Mouse (Mus musculus) stomach, embryonic 14.5 days (tissue): Measurements from ENCODE around the gene M1ap. TPM values are rescaled to one million over a fixed set of nuclear protein-coding genes. Genes with fewer than 3 reads are reported as not detected.

ENCODE experiments used
- ATAC-seq: fragments of 200-750 bp; cut with Nextera tagmentation; 2 replicates; pipeline ENCODE4 v1.8.0; 2017; ENCODE audit warnings: low read depth, moderate TSS enrichment; ENCODE audit not compliant: insufficient number of reproducible peaks, insufficient read depth, low FRiP score
- H3K27ac ChIP-seq: fragments of 300-500 bp; sonication (generic); 2 replicates; pipeline ENCODE4 v1.5.1; 2014; ENCODE audit warnings: mild to moderate bottlenecking, low read length, moderate library complexity, mixed read lengths
- H3K27me3 ChIP-seq: fragments of 300-500 bp; sonication (generic); 2 replicates; pipeline ENCODE4 v1.6.1; 2014; ENCODE audit warnings: low read length, control low read depth, mixed read lengths; ENCODE audit not compliant: control insufficient read depth, insufficient read depth
- H3K36me3 ChIP-seq: fragments of 300-500 bp; sonication (generic); 2 replicates; pipeline ENCODE4 v1.6.1; 2014; ENCODE audit warnings: mild to moderate bottlenecking, control low read depth, low read length, moderate library complexity, mixed read lengths; ENCODE audit not compliant: control insufficient read depth, insufficient read depth
- H3K4me1 ChIP-seq: fragments of 300-500 bp; sonication (generic); 2 replicates; pipeline ENCODE4 v1.6.1; 2014; ENCODE audit warnings: low read length, control low read depth, mixed read lengths; ENCODE audit not compliant: control insufficient read depth, insufficient read depth
- H3K4me2 ChIP-seq: fragments of 300-500 bp; sonication (generic); replicated peaks from 2 replicates; pipeline ENCODE4 v1.6.1; 2014; ENCODE audit warnings: low read depth, low read length, control low read depth
- H3K4me3 ChIP-seq: fragments of 300-500 bp; sonication (generic); 2 replicates; pipeline ENCODE4 v1.5.1; 2014; ENCODE audit warnings: low read depth, low read length, control low read depth
- H3K9ac ChIP-seq: fragments of 300-500 bp; sonication (generic); replicated peaks from 2 replicates; pipeline ENCODE4 v1.6.1; 2014; ENCODE audit warnings: low read depth, mild to moderate bottlenecking, control low read depth, low read length, moderate library complexity, mixed read lengths
- H3K9me3 ChIP-seq: fragments of 300-500 bp; sonication (generic); 2 replicates; pipeline ENCODE4 v1.6.1; 2016; ENCODE audit warnings: low read depth, low read length, control low read depth; ENCODE audit not compliant: control insufficient read depth
- WGBS: fragments of 180-500 bp; shearing (Covaris S2); extraction: QIAGEN DNeasy Blood & Tissue Kit; methylation state at CpG from one replicate; pipeline ENCODE4 v1.1.7; 2014; 5-methylcytosine and 5-hydroxymethylcytosine counted together
- polyA plus RNA-seq: library from polyadenylated mRNA; unstranded; fragments of >200 nt; fragmentation: Nextera tagmentation; extraction: Ambion mirVana; gene quantifications from 2 replicates; pipeline ENCODE4 v1.2.1, GENCODE M21; 2014

M1ap gene
- polyA plus RNA-seq, 1 experiment from 2014 or later, result 0.35 TPM

DNA sequence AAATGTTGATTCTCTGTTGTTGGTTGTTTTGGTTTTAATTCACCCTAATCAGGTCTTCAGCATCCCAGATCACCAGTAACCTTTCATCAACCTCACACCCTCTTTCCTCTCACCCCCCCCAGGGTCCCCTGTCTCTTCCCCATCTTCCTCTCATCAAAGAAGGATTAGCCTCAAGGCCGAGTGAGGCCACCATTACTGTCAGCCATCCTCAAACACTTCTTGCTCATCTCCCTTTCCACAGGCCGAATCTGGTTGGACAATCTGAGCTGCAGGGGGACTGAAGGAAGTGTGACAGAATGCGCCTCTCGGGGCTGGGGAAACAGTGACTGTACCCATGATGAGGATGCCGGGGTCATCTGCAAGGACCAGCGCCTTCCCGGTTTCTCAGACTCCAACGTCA, 90.5 kb downstream of the M1ap start:
- Histone ChIP-seq H3K4me2 (no peak overlapping the region), H3K27me3 (no peaks in the 10 kb centered on the region), H3K4me3 (no peak overlapping the region), H3K36me3 (no peaks in the 10 kb centered on the region), H3K27ac (no peak overlapping the region), H3K4me1 (peaks cover 17% of the 10 kb centered on the region; the same call in 1 of the 2 replicates), H3K9me3 (no peaks in the 10 kb centered on the region), H3K9ac (no peak overlapping the region)
- 80% methylated on average over 8 of the region's 8 CpGs for WGBS
- no peak for ATAC-seq

DNA sequence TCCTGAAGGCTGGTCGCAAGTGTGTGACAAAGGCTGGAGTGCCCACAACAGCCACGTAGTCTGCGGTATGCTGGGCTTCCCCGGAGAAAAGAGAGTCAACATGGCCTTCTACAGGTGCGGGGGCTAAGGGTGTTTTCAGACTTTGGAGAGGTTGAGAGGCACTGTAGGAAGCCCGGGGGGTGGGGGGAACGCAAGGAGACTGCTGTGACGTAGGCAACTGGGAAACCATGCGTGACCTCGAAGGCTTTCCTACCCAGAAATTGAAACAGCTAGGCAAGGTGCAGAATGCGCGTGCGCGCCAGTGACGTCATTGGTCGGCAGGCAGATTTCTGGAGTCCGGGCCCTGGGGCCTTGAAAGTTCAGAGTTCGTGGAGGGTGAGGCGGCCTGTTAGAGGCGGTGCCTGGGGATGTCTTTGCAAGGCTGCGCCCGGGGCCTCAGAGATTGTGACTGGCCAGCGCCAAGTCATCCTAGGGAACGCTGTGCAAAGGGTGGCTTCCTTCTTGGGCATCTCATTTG, 91.9 kb downstream of the M1ap start:
- Histone ChIP-seq H3K4me2 (peak overlapping the region; percentile 45), H3K27me3 (no peaks in the 10 kb centered on the region), H3K9me3 (no peaks in the 10 kb centered on the region), H3K9ac (no peak overlapping the region), H3K4me3 (peak overlapping the region; percentile 5; the same call in 1 of the 2 replicates), H3K4me1 (peaks cover 17% of the 10 kb centered on the region; the same call in 1 of the 2 replicates), H3K27ac (no peak overlapping the region), H3K36me3 (no peaks in the 10 kb centered on the region)
- WGBS, result 15% methylated on average over 24 of the region's 24 CpGs
- ATAC-seq, result peak; percentile 73

DNA sequence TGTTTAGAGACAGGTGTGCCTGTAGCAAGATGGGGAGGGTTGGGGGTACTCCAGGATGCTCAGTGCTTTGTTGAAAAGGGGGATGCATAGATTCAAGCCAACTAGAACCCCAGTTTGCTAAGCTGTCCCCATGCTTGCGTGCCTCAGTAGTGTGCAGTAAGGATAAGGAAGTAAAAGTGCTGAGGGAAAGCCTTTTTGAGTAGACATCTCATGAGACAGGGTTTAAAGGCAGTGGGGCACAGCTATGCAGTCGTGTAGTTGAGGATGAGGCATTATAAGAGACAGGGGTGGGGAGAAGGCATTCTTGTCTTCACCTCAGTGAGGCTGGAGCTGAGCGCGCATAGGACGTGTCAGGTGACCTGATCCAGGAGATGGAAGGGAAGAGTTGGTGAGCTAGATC, 93.9 kb downstream of the M1ap start:
- 78% methylated on average over 5 of the region's 5 CpGs for WGBS
- no peak overlapping the region for H3K27ac ChIP-seq

DNA sequence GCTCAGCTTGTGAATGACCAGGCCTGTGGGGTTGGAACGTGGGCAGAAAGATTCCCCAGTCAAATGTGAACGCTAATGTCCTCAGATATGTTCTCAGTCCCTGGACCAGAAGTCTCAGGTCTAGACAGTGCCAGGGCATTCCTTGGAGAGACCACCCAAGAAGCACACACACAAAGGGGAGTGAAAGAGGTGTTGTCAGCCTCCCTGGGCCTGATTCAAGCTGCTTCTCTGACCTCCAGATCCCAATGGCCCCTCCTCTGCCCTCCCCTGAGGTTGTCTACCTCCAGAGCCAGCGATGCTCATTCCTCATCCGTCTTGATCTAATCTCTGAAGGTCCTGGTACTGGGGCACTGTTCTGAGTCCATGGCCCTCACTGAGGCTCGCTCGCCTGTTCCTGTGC, 96.9 kb downstream of the M1ap start:
- Histone ChIP-seq H3K27ac (no peak overlapping the region), H3K9me3 (no peaks in the 10 kb centered on the region), H3K4me1 (0 out of 2 replicates have a peak, but pooled peaks cover 4% of the 10 kb centered on the region), H3K4me2 (no peak overlapping the region), H3K27me3 (no peaks in the 10 kb centered on the region), H3K36me3 (no peaks in the 10 kb centered on the region), H3K4me3 (no peak overlapping the region), H3K9ac (no peak overlapping the region)
- 53% methylated on average over 6 of the region's 6 CpGs for WGBS
- no peak for ATAC-seq

More for the DNA sequence above, 93.9 kb downstream of the M1ap start:
- H3K9ac ChIP-seq, result no peak overlapping the region
- H3K27me3 ChIP-seq, result no peaks in the 10 kb centered on the region
- no peak for ATAC-seq
- no peaks in the 10 kb centered on the region for H3K9me3 ChIP-seq
- 0 out of 2 replicates have a peak, but pooled peaks cover 10% of the 10 kb centered on the region for H3K4me1 ChIP-seq
- H3K4me2 ChIP-seq, result no peak overlapping the region
- no peaks in the 10 kb centered on the region for H3K36me3 ChIP-seq
- no peak overlapping the region for H3K4me3 ChIP-seq

DNA sequence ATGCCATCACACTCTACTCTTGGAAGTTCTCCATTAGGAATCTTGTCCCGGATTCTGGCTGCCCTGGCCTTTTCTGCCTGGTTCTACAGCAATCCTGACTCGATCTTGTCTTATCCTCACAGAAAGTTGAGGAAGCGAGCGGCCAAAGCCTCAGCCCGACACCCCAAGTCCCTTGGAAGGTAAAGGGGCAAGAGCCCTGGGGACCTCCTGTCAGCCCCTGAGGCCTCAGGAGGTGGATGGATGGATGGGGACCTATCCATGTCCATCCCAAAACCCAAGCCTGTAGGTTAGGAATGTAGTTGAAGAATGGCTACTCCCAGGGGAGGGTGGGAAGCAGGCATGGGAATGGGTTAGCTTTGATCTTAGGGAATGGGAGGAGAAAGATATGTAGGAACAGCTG, 97.3 kb downstream of the M1ap start:
- Histone ChIP-seq H3K27me3 (no peaks in the 10 kb centered on the region), H3K36me3 (no peaks in the 10 kb centered on the region), H3K27ac (no peak overlapping the region), H3K4me1 (no peaks in the 10 kb centered on the region), H3K9me3 (no peaks in the 10 kb centered on the region), H3K9ac (no peak overlapping the region), H3K4me3 (no peak overlapping the region), H3K4me2 (no peak overlapping the region)
- 91% methylated on average over 5 of the region's 5 CpGs for WGBS
- ATAC-seq, result no peak

DNA sequence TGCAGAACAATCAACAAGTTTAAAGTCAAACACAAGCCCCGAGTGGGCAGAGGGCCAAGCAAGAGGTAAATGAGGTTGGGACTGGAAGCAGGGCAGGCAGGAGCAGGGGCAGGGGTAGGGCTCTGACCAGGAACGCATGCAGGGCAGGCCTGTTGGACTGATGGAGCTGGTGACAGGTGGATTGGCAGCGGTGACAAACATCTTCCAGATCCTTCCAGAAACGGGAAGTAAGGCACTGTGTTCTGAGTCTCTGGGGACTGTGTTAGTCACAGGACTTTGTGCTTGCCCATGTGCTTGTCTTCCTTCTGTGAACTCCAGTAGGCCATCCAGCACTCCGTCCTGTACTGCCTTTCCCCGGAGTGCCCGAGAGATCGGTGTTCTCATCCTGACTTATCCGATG, 98.0 kb downstream of the M1ap start:
- ATAC-seq, result no peak

DNA sequence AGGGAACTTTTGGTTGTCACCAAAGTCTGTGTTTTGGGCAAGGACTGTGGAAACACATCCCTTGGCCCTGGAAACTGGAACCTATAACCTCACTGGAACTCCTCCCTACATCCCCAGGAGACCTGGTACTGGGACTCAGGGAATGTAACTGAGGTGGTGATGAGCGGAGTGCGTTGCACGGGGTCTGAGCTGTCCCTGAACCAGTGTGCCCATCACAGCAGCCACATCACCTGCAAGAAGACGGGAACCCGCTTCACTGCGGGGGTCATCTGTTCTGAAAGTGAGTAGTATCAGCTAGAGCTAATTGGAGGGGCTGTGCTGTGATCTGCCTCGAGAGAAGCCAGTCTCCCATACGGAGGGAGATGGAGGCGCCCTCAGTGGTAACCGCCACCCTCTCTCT, 102.7 kb downstream of the M1ap start:
- no peaks in the 10 kb centered on the region for H3K9me3 ChIP-seq
- H3K4me2 ChIP-seq, result no peak overlapping the region
- H3K4me1 ChIP-seq, result peaks cover 10% of the 10 kb centered on the region
- H3K27me3 ChIP-seq, result no peaks in the 10 kb centered on the region
- H3K4me3 ChIP-seq, result no peak overlapping the region
- H3K9ac ChIP-seq, result no peak overlapping the region
- H3K36me3 ChIP-seq, result peaks cover 5% of the 10 kb centered on the region; the same call in 1 of the 2 replicates
- no peak overlapping the region for H3K27ac ChIP-seq
- 70% methylated on average over 10 of the region's 10 CpGs for WGBS
- no peak for ATAC-seq

More for the DNA sequence above, 98.0 kb downstream of the M1ap start:
- Histone ChIP-seq H3K4me1 (no peaks in the 10 kb centered on the region), H3K9me3 (no peaks in the 10 kb centered on the region), H3K36me3 (no peaks in the 10 kb centered on the region), H3K4me2 (no peak overlapping the region), H3K9ac (no peak overlapping the region), H3K4me3 (no peak overlapping the region), H3K27ac (no peak overlapping the region), H3K27me3 (no peaks in the 10 kb centered on the region)
- WGBS, result 78% methylated on average over 9 of the region's 9 CpGs

DNA sequence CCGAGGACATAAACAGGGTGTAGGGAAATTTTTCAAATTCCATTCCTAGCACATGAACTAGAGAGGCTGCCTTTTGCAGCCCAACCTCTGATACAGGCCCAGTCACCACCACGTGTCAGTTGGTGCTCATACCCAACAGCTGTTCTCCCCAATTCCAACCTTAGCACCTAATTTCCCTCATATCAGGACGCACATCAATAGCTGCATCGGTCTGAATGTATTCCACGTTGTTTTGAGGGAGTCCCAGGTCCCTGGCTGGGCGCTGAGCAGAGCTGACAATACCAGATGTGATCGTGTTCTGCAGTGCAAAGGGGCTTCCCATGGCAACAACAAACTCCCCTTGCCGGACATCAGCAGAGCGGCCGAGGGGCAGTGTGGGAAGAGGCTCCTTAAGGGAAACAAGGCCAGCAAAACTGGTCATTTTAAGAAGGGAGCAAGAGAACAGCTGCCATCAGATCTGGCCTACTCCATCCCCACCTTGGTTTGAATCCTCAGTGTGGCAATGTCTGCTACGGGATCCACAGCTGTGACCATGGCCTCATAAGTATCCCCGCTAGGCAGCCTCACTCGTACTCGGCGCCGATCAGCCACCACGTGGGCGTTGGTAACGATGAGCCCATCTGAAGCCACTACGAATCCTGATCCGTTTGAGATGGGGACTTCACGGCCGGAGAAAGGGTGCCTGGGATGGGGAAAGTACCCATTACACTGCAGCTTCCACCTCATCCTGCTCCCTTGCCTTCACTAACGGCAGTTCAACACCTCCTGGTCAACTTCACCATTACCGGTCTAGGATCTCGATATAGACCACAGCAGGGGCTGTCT, 106.6 kb downstream of the M1ap start:
- H3K4me2 ChIP-seq, result peak overlapping the region; percentile 94
- H3K27me3 ChIP-seq, result no peaks in the 10 kb centered on the region
- under 1% methylated on average over 26 of the region's 26 CpGs for WGBS
- H3K27ac ChIP-seq, result peak overlapping the region; percentile 72
- no peak for ATAC-seq
- H3K9ac ChIP-seq, result peak overlapping the region; percentile 93
- H3K36me3 ChIP-seq, result peaks cover 13% of the 10 kb centered on the region
- H3K4me3 ChIP-seq, result peak overlapping the region; percentile 98
- H3K4me1 ChIP-seq, result peaks cover 20% of the 10 kb centered on the region
- no peaks in the 10 kb centered on the region for H3K9me3 ChIP-seq
